Mouse (Mus musculus): Measurements from ENCODE around the gene H2-Ab1.

- TF ChIP-seq CTCF (IDR thresholded peaks at IDR 0.05; ENCODE audit: low read depth, low read length) (no peak), POLR2A (IDR thresholded peaks at IDR 0.05; ENCODE audit: borderline replicate concordance, low read depth, low read length) (no peak)
These were observed 7.6 kb upstream of the H2-Ab1 start for GRCm38 (mm10) chr17:34249878-34250277.

Data from bone marrow macrophage, adult 2 months (primary cell).